Mouse (Mus musculus) hindbrain, embryonic 14.5 days (tissue): ENCODE results near the gene Mroh2a. TPM values are rescaled to one million over a fixed set of nuclear protein-coding genes. Genes with fewer than 3 reads are reported as not detected.

Experiments
- ATAC-seq: fragments of 200-750 bp; cut with Nextera tagmentation; 2 replicates; pipeline ENCODE4 v1.8.0; 2017; ENCODE audit warnings: moderate number of reproducible peaks, mild to moderate bottlenecking, moderate TSS enrichment, moderate library complexity; ENCODE audit not compliant: low FRiP score
- DNase-seq: peaks from one replicate; pipeline ENCODE4 v3.0.0-alpha.2; 2015; ENCODE audit warnings: low spot score
- H3K27ac ChIP-seq: fragments of 300-500 bp; sonication (generic); 2 replicates; pipeline ENCODE4 v1.5.1; 2014; ENCODE audit warnings: mild to moderate bottlenecking, moderate library complexity
- H3K27me3 ChIP-seq: fragments of 300-500 bp; sonication (generic); 2 replicates; pipeline ENCODE4 v1.6.1; 2014; ENCODE audit warnings: mild to moderate bottlenecking, low read length, mixed read lengths; ENCODE audit not compliant: control insufficient read depth, insufficient read depth
- H3K36me3 ChIP-seq: fragments of 300-500 bp; sonication (generic); replicated peaks from 2 replicates; pipeline ENCODE4 v1.6.1; 2014; ENCODE audit not compliant: control insufficient read depth, insufficient read depth
- H3K4me1 ChIP-seq: fragments of 300-500 bp; sonication (generic); replicated peaks from 2 replicates; pipeline ENCODE4 v1.6.1; 2014; ENCODE audit warnings: antibody characterized with exemption, low read length, mixed read lengths; ENCODE audit not compliant: control insufficient read depth, insufficient read depth
- H3K4me2 ChIP-seq: fragments of 300-500 bp; sonication (generic); replicated peaks from 2 replicates; pipeline ENCODE4 v1.6.1; 2014; ENCODE audit warnings: mild to moderate bottlenecking, moderate library complexity
- H3K4me3 ChIP-seq: fragments of 300-500 bp; sonication (generic); replicated peaks from 2 replicates; pipeline ENCODE4 v1.5.1; 2014; ENCODE audit warnings: mild to moderate bottlenecking, low read length
- H3K9ac ChIP-seq: fragments of 300-500 bp; sonication (generic); 2 replicates; pipeline ENCODE4 v1.6.1; 2014
- H3K9me3 ChIP-seq: fragments of 300-500 bp; sonication (generic); 2 replicates; pipeline ENCODE4 v1.6.1; 2016; ENCODE audit warnings: low read length; ENCODE audit not compliant: control insufficient read depth
- WGBS: fragments of 180-500 bp; shearing (Covaris S2); extraction: QIAGEN DNeasy Blood & Tissue Kit; methylation state at CpG from one replicate; pipeline ENCODE4 v1.1.7; 2014; 5-methylcytosine and 5-hydroxymethylcytosine counted together
- polyA plus RNA-seq: library from polyadenylated mRNA; unstranded; fragments of >200 nt; fragmentation: Nextera tagmentation; extraction: Ambion mirVana; gene quantifications from 2 replicates; pipeline ENCODE4 v1.2.1, GENCODE M21; 2014

The Mroh2a gene
- polyA plus RNA-seq, 1 experiment from 2014 or later: 1.1 TPM

- H3K9me3 ChIP-seq: peaks cover 77% of the 10 kb centered on the region
- no peak for DNase-seq
- WGBS: 89% methylated on average over 12 of the region's 12 CpGs
These were observed 28.1 kb downstream of the Mroh2a start for GRCm38 (mm10) chr1:88254793-88255465.

GRCm38 (mm10) chr1:88255466-88255857 lies 28.7 kb downstream of the Mroh2a start:
- Histone ChIP-seq H3K9me3 (peaks cover 71% of the 10 kb centered on the region), H3K9ac (no peak overlapping the region), H3K27ac (no peak overlapping the region), H3K36me3 (0 out of 2 replicates have a peak, but pooled peaks cover 5% of the 10 kb centered on the region), H3K27me3 (no peaks in the 10 kb centered on the region), H3K4me3 (no peak overlapping the region), H3K4me1 (no peaks in the 10 kb centered on the region), H3K4me2 (no peak overlapping the region)
- WGBS: 66% methylated on average over 2 of the region's 2 CpGs
- no peak for DNase-seq
- no peak for ATAC-seq

More at GRCm38 (mm10) chr1:88254793-88255465, 28.1 kb downstream of the Mroh2a start:
- H3K4me2 ChIP-seq: no peak overlapping the region
- no peak overlapping the region for H3K27ac ChIP-seq
- no peaks in the 10 kb centered on the region for H3K4me1 ChIP-seq
- H3K9ac ChIP-seq: no peak overlapping the region
- H3K36me3 ChIP-seq: 0 out of 2 replicates have a peak, but pooled peaks cover under 1% of the 10 kb centered on the region
- no peak for ATAC-seq
- no peaks in the 10 kb centered on the region for H3K27me3 ChIP-seq
- no peak overlapping the region for H3K4me3 ChIP-seq

- DNase-seq (no peak), ATAC-seq (no peak)
- Histone ChIP-seq H3K27ac (no peak overlapping the region), H3K4me2 (no peak overlapping the region), H3K27me3 (no peaks in the 10 kb centered on the region), H3K36me3 (peaks cover 12% of the 10 kb centered on the region; the same call in 1 of the 2 replicates), H3K4me1 (no peaks in the 10 kb centered on the region), H3K4me3 (no peak overlapping the region), H3K9ac (no peak overlapping the region), H3K9me3 (peaks cover 64% of the 10 kb centered on the region)
- 81% methylated on average over 13 of the region's 13 CpGs for WGBS
These were observed 29.4 kb downstream of the Mroh2a start for GRCm38 (mm10) chr1:88255989-88256754.

GRCm38 (mm10) chr1:88256886-88257663 lies 30.3 kb downstream of the Mroh2a start:
- H3K9ac ChIP-seq: no peak overlapping the region
- ATAC-seq (no peak), DNase-seq (no peak)
- no peak overlapping the region for H3K27ac ChIP-seq
- H3K4me2 ChIP-seq: no peak overlapping the region
- H3K9me3 ChIP-seq: peaks cover 58% of the 10 kb centered on the region
- WGBS: 81% methylated on average over 10 of the region's 10 CpGs
- H3K27me3 ChIP-seq: no peaks in the 10 kb centered on the region
- H3K36me3 ChIP-seq: peaks cover 18% of the 10 kb centered on the region
- H3K4me1 ChIP-seq: no peaks in the 10 kb centered on the region
- no peak overlapping the region for H3K4me3 ChIP-seq

- no peak for ATAC-seq
- no peak overlapping the region for H3K4me2 ChIP-seq
- no peaks in the 10 kb centered on the region for H3K4me1 ChIP-seq
- no peak for DNase-seq
- H3K9me3 ChIP-seq: peaks cover 52% of the 10 kb centered on the region
- peaks cover 24% of the 10 kb centered on the region for H3K36me3 ChIP-seq
- H3K27me3 ChIP-seq: no peaks in the 10 kb centered on the region
- no peak overlapping the region for H3K27ac ChIP-seq
- H3K9ac ChIP-seq: no peak overlapping the region
- 83% methylated on average over 6 of the region's 6 CpGs for WGBS
- H3K4me3 ChIP-seq: no peak overlapping the region
These were observed 30.9 kb downstream of the Mroh2a start for GRCm38 (mm10) chr1:88257681-88258080.

GRCm38 (mm10) chr1:88258361-88258760 lies 31.6 kb downstream of the Mroh2a start:
- H3K9ac ChIP-seq: no peak overlapping the region
- H3K36me3 ChIP-seq: peaks cover 31% of the 10 kb centered on the region
- H3K9me3 ChIP-seq: peaks cover 45% of the 10 kb centered on the region
- H3K4me3 ChIP-seq: no peak overlapping the region
- 61% methylated on average over 6 of the region's 6 CpGs for WGBS
- H3K4me1 ChIP-seq: no peaks in the 10 kb centered on the region
- H3K4me2 ChIP-seq: no peak overlapping the region
- no peak for ATAC-seq
- no peaks in the 10 kb centered on the region for H3K27me3 ChIP-seq
- H3K27ac ChIP-seq: no peak overlapping the region
- no peak for DNase-seq

- WGBS: 73% methylated on average over 8 of the region's 8 CpGs
- Histone ChIP-seq H3K9me3 (peaks cover 38% of the 10 kb centered on the region), H3K27me3 (no peaks in the 10 kb centered on the region), H3K9ac (no peak overlapping the region), H3K36me3 (peaks cover 38% of the 10 kb centered on the region), H3K27ac (no peak overlapping the region), H3K4me3 (no peak overlapping the region), H3K4me2 (no peak overlapping the region), H3K4me1 (no peaks in the 10 kb centered on the region)
- ATAC-seq (peak; percentile 1; the same call in 1 of the 2 replicates), DNase-seq (no peak)
These were observed 32.3 kb downstream of the Mroh2a start for GRCm38 (mm10) chr1:88258881-88259642.

GRCm38 (mm10) chr1:88259643-88260024 lies 32.8 kb downstream of the Mroh2a start:
- ATAC-seq: peak; percentile 5

More at GRCm38 (mm10) chr1:88259643-88260024, 32.8 kb downstream of the Mroh2a start:
- Histone ChIP-seq H3K4me3 (no peak overlapping the region), H3K36me3 (peaks cover 44% of the 10 kb centered on the region), H3K9me3 (peaks cover 33% of the 10 kb centered on the region), H3K9ac (no peak overlapping the region), H3K27ac (no peak overlapping the region), H3K4me2 (no peak overlapping the region), H3K4me1 (no peaks in the 10 kb centered on the region), H3K27me3 (no peaks in the 10 kb centered on the region)
- WGBS: 80% methylated on average over 4 of the region's 4 CpGs
- no peak for DNase-seq
